Mouse (Mus musculus): ENCODE results near the gene Ifna5.

Ifna5 gene

GRCm38 (mm10) chr4:88863309-88863708, 28.0 kb downstream of the Ifna5 start:
- no peak for DNase-seq (ENCODE audit: extremely low spot score, low spot score)

DNA sequence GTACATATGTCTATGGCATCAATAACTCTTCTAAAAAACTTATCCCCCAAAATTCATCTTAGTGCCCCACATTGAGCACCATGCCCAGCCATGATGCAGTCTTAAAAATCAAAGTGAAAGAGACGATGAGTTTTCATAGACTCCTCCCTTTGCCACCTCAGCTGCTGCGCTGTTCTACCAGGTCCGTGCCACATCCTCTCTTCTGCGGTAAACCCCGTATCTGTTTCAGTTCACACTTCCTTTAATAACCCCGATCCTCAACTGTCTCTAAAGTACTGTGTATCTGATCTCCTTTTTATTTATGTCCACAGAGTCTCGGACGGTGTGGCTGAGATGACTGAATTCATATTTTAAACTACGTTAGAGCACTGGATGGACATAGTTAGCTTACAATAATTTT, 29.3 kb downstream of the Ifna5 start:
- DNase-seq (ENCODE audit: extremely low spot score, low spot score): no peak

- DNase-seq (ENCODE audit: extremely low spot score, low spot score): no peak
Observed at GRCm38 (mm10) chr4:88865011-88865569, 29.8 kb downstream of the Ifna5 start.

- peak; percentile 83 for DNase-seq (ENCODE audit: extremely low spot score, low spot score)
Observed at GRCm38 (mm10) chr4:88867366-88867925, 32.1 kb downstream of the Ifna5 start.

DNA sequence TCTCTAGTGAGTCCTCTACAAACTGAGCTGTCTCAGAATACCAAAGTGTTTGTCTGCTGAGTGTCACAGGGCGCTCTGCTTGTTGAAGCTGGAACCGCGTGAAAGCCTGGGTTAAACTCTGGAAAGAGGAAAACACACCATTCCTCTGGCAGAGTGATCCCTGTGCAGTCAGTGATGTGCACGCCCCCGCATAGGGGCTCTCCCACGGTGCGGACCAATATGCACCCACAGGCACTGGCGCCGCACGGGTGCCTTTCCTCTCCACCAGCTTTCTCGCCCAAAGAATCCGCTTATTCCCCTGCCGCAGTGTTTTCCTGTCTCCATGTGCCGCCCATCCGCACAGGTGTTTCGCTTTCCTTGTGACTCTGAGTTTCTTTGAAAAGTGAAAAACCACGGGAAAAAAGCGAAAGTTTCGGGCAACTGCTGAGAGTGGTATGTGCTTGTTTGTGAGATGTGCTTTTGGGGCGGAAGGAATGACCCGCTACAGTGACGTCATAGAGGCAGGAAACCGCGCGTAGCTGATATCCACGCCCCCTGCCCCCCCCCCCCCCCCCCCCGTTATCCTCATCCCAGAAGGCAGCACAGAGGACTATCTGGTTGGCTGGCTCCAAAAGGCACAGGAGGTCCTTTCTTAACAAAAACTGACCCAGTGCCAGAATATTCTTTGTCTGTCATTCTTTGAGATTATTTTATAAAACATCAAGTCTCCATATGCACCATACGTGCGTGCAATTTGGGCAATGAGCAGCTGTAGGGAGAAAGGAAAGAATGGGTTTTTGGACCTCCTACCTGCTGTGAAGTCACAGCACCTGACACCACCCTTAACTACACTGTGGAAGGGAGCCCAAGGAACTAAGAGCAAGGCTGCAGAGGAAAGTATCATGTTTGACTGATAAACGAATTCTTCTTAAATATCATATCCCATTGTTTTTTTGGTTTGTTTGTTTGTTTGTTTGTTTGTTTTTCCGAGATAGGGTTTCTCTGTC, 32.9 kb downstream of the Ifna5 start:
- peak; percentile 60 for DNase-seq (ENCODE audit: extremely low spot score, low spot score)

DNA sequence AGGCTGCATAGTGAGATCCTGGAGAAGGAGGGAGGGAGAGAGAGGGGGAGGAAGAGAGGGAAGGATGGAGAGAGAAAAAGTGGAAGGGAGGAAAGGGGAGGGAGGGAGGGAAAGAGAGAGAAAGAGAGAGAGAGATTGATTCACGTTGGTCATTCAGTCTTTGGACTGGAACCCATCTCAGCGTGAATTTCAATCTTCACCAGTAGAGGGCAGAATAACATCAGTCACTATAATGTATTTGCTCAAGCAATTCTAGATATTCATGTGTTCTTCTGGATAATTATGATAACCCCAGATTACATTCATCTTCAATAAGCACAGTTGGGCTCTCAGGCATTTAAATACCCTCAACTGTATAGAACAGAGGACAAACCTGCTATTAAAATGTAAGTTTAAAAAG, 37.4 kb downstream of the Ifna5 start:
- no peak for DNase-seq (ENCODE audit: extremely low spot score, low spot score)

DNA sequence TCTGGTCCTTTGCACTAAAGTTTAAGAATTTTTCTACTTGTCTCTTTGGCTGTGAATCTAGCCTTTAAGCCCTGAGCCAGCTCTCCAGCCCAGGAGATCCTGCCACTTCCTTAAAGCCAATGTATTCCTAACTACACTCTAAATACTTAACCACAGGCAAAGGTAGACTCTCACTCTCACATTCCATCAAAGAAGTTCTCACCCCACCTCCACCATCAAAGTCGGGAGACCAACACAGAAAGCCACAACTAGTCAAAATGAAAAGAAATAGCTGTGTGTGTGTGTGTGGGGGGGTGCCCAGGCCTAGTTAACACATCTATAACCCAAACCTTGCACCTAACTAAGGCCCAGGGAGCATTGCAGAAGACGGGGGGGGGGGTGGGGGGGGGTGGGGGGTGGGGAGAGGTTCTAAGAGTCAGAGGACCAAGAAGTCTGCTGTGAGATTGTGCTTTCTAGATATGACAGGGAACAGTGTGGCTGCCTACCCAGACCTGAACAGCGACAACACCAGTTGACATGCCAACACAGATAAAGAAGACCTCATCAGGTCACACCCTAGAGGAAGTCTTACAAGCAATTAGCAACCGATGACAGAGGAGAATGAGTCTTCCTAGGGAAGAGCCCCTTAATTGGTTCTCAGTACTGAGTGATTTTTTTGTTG, 40.2 kb downstream of the Ifna5 start:
- DNase-seq (ENCODE audit: extremely low spot score, low spot score): no peak

- DNase-seq (ENCODE audit: extremely low spot score, low spot score): no peak
Observed at GRCm38 (mm10) chr4:88876520-88876919, 41.2 kb downstream of the Ifna5 start.

GRCm38 (mm10) chr4:88878246-88878645, 42.9 kb downstream of the Ifna5 start:
- no peak for DNase-seq (ENCODE audit: extremely low spot score, low spot score)

DNA sequence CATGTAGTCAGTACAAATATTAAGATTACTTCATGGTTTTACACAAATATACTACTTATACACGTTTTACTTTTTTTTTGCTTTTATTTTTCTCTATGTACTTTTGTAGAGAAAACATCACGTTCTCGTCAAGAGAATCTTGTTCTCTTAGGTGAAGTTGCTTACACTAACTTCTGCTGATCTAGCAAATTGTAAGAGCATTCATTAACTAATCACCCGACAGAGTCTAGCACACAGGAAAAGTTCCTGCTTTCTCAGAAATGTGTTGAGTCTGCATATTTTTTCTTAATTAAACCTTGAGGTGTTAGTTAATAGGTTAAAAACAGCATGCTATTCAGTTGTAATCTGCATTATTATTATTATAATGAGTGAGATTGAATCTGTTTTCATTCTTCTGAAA, 43.4 kb downstream of the Ifna5 start:
- no peak for DNase-seq (ENCODE audit: extremely low spot score, low spot score)

GRCm38 (mm10) chr4:88880101-88880500, 44.8 kb downstream of the Ifna5 start, which contains the start of gene Ifne:
Ifne (minus strand) TSS chr4:88880201.
- no peak for DNase-seq (ENCODE audit: extremely low spot score, low spot score)

Data from neural tube, embryonic 10.5 days (tissue).